Mouse (Mus musculus) urinary bladder, postnatal 36 days (tissue): ENCODE data around the gene Rpl22.
A peak's percentile ranks its signal among the peaks of the same experiment; 100 is the strongest.

Source experiments
- DNase-seq, 2 experiments: peaks; one replicate each; pipeline ENCODE4 v3.0.0; 2022; ENCODE audit warnings: low spot score in 2 of 2, mixed read lengths in 1 of 2

Rpl22 gene

GRCm38 (mm10) chr4:152296874-152297861 lies 28.4 kb upstream of the Rpl22 start, which contains the start of gene Icmt:
TSS of gene Icmt (plus strand) at chr4:152297227.
- peak; percentile 99 to 100 for DNase-seq

DNA sequence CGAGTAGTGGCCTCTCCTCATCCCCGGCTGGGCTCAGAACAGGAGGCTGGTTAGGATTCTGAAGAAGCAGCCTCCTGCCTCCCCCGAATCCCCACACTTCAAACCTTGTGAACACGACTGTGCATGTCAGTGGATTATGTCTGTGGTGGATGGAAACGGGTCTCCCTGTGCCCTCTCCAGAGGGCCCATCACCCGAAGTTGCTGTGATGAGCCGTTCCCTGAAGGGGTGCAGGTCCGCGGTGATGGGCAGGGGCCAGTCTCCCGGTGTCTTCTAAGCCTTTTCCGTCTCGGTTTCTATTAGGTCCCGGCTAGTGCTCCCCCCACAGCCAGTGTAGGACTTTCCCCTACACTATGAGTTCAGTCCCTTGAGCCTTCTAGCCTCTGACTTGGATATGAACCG lies 26.7 kb upstream of the Rpl22 start:
- DNase-seq, result no peak

DNA sequence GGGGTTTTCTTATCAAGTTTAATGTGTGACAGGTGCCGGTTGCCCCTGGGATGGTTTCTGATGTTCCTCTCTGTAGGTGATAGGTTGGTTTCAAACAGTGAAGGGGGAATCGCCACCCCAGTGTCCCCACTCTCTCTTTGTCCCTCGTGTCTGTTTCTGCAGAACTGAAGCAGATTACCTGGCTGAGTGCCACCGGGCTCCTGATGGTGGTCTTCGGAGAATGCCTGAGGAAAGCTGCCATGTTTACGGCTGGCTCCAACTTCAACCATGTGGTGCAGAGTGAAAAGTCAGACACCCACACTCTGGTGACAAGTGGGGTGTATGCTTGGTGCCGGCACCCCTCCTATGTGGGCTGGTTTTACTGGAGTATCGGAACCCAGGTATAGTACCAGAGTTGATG lies 25.2 kb upstream of the Rpl22 start:
- no peak for DNase-seq

DNA sequence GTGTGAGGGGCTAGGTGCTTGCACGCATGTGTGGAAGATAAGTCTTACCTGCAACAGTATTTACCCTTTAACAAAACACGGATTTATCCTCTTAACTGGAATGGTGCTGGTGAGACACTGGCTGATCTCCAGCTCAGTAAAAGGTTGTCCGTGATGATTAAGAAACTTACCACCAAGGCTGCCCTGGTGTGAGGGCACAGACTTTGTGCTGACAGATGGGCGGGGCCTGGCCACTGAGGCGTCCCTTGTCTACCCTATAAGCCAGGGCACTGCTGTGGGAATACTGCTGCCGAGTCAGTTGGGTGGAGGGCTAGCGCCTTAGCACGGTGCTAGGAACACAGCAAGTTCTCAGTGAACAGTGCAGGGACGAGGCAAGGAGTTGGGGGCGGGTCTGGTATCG lies 23.5 kb upstream of the Rpl22 start:
- no peak for DNase-seq

- no peak for DNase-seq
Observed at GRCm38 (mm10) chr4:152303172-152303571, 22.4 kb upstream of the Rpl22 start.

DNA sequence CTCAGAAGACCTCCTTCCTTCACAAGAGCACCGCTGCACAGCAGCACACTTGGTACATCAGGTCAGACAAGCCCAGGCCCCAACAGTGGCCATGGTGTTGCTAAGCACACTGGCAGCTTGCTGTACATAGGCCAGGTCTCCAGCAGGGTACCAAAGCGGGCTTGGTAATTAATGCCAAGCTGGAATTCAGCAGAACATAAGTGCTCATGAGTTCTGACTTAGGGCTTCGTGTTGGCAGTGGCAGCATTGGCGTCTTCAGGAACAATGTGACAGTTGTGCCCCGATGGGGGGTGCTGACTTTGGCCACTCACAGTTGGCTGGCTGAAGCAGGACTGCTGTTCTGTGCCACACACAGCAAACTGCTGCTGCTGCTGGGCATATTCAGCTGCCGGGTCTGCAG lies 20.9 kb upstream of the Rpl22 start:
- no peak for DNase-seq

- no peak for DNase-seq
Observed at GRCm38 (mm10) chr4:152305991-152306390, 19.6 kb upstream of the Rpl22 start.

DNA sequence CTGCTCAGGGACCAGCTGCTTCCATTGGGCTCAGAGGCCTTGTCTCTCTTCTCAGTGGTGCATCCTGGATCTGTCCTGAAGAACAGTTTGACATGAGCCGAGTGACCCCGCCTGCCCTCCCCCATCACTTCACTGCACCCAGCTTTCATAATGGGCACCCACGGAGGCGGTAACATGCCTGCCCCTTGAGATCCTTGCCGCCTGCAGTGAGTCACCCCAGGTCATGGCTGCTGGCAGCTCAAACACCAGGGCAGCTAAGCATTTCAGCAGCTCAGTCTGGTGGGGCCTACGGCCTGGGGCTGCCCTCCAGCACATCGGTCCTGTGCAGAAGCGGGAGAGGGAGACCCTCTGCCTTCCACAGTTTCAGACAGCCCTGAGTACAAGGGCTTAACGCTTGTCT lies 18.0 kb upstream of the Rpl22 start:
- no peak for DNase-seq

DNA sequence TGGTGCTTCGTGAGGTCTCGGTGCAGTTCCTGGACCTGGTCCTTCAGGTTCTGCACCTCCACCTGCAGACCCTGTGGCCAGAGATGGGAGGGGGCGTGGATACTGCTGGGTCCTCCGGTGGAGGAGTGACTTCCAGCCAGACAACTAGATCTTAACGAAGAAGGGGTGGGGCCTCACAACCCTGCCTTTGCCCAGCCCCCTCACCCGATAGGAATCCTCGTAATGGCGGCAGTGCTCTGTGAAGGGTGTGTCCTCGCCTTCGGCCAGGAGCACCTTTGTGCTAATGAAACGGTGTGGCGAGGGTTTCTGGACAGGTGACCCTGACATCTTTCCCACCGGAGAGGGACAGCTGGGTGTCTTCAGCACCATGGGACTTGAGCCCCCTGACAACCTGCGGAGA lies 13.4 kb upstream of the Rpl22 start:
- DNase-seq, result no peak

DNA sequence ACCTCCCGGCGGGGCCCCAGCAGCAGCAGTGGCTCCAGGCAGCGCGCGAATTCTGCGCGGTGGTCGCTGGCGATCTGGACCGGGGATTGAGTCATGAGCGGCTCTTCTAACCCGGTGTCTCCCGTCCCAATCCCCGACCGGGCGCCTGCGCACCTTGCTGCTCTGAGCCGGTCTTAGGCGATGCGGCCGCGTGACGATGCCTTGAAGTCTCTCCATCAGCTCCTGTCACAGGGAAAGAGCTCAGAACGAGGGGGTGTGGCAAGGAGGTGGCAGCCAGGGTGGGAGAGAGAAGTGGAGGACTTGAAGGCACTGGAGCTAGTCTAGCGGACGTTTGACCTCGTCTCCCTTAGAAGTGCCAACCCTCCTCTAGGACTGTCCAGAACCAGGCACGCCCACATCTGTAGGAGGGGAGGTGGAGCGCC lies 12.3 kb upstream of the Rpl22 start:
- no peak for DNase-seq

DNA sequence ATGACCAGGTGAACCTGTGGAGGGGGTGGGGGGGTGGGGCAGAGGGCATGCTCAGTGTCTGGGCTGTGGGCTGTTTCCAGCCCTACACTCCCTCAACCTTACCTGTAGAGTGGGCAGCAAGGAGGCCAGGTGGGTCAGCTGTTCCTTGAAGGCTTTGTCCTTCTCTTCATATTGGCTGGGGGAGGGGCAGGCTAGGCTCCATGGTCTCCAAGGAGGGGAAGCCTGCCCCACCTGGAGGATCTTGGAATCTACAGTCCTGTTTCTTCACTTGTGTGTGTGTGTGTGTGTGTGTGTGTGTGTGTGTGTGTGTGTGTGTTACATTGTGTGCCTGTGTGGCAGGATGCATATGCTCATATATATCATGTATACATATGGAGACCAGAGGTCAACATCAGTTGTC lies 11.6 kb upstream of the Rpl22 start:
- no peak for DNase-seq

- no peak for DNase-seq
Observed at GRCm38 (mm10) chr4:152315498-152316213, 9.9 kb upstream of the Rpl22 start.

- no peak for DNase-seq
Observed at GRCm38 (mm10) chr4:152317631-152318033, 7.9 kb upstream of the Rpl22 start.

GRCm38 (mm10) chr4:152318517-152319234 lies 6.9 kb upstream of the Rpl22 start, which contains the start of gene Rnf207:
TSS of gene Rnf207 (minus strand) at chr4:152318993.
- DNase-seq, result peak; percentile 38 to 54

- DNase-seq, result no peak
Observed at GRCm38 (mm10) chr4:152321464-152321863, 4.1 kb upstream of the Rpl22 start.

- no peak for DNase-seq
Observed at GRCm38 (mm10) chr4:152324641-152325562, 640 bp upstream of the Rpl22 start.

GRCm38 (mm10) chr4:152326543-152326942 lies 1.0 kb downstream of the Rpl22 start:
- DNase-seq, result no peak

DNA sequence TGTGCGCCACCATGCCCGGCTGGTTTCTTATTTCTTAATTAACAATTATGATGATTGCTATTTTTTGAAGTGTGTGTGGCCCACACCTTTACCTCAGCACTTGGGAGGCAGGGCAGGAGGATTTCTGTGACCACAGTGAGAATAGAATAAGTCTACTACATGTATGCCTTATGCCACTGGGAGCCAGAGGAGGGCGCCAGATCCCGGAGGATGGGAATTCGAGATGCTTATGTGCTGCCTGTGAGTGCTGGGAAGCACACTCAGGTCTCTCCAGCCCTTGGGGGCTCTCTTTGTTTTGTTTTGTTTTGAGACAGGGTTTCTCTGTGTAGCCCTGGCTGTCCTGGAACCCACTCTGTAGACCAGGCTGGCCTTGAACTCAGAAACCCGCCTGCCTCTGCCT lies 3.1 kb downstream of the Rpl22 start:
- DNase-seq, result no peak

DNA sequence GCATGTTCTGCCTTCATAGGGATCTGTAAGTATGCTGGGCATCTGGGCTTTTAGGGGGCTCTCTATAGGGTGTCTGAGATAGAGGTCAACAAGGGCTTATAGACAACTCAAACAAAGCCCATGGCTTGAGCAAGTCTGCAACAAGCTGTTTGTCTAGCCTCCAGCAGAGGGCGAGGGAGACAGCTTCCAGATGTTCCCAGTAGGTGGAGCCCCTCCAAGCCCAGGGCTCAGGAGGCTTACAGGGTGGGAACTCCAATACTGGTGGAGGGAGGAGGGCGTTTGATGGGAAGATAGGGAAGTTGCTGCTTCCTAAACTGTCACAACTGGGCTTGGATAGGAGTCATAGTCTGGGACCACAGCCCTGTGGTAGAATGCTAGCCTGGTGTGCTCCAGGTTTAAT lies 7.4 kb downstream of the Rpl22 start:
- peak; percentile 50 to 68 for DNase-seq

GRCm38 (mm10) chr4:152333587-152333986 lies 8.0 kb downstream of the Rpl22 start:
- DNase-seq, result no peak

DNA sequence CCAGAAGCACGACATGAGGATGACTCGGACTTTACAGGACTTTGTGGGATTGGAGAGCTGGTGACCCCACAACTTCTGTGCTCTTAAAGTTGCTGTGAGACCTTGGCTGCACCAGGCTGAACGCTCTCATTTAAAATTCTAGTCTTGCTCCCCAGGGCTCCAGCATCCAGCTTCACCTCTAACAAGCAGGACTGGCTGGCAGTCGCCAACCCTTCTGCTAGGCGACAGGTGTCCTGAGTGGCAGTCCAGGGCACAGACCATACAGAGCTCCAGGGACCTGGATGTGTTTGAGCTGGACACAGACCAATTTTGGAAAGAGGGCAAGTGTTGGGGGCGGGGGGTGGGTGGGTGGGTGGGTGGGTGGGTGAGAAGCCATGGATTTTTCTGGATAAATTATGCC lies 12.2 kb downstream of the Rpl22 start:
- DNase-seq, result no peak
